Mouse (Mus musculus): ENCODE measurements around the gene Itm2a. TPM values are rescaled to one million over a fixed set of nuclear protein-coding genes. Genes with fewer than 3 reads are reported as not detected.
A peak's percentile ranks its signal among the peaks of the same experiment; 100 is the strongest.

Itm2a gene
- polyA plus RNA-seq (2015; fragmentation: Nextera tagmentation; extraction: Ambion mirVana): 220 and 234 TPM in 2 replicates

GRCm38 (mm10) chrX:107402915-107403912, at the start of gene Itm2a:
TSS of gene Itm2a (minus strand) at chrX:107403376.
- H3K27me3 ChIP-seq: 0 out of 2 replicates have a peak, but pooled peaks cover 3% of the 10 kb centered on the region
- WGBS: 17% methylated on average over 28 of the region's 30 CpGs
- H3K36me3 ChIP-seq: no peaks in the 10 kb centered on the region
- H3K27ac ChIP-seq: 0 out of 2 replicates have a peak within 1 kb of the TSS, but pooled peaks have one; percentile 13
- no peaks in the 10 kb centered on the region for H3K9me3 ChIP-seq (replicated peaks)
- H3K4me3 ChIP-seq (replicated peaks): peak within 1 kb of the TSS; percentile 53
- no peaks in the 10 kb centered on the region for H3K4me1 ChIP-seq
- ATAC-seq (replicated peaks; ENCODE audit: low FRiP score): peak; percentile 99
- H3K4me2 ChIP-seq: peak within 1 kb of the TSS; percentile 63
- H3K9ac ChIP-seq: 0 out of 2 replicates have a peak within 1 kb of the TSS, but pooled peaks have one; percentile 10

- WGBS: 0% methylated on average over 2 of the region's 2 CpGs
- Histone ChIP-seq H3K4me1 (no peaks in the 10 kb centered on the region), H3K36me3 (no peaks in the 10 kb centered on the region), H3K27ac (no peak overlapping the region), H3K4me2 (no peak overlapping the region), H3K9me3 (replicated peaks) (no peaks in the 10 kb centered on the region), H3K27me3 (no peaks in the 10 kb centered on the region), H3K9ac (no peak overlapping the region), H3K4me3 (replicated peaks) (no peak overlapping the region)
- no peak for ATAC-seq (replicated peaks; ENCODE audit: low FRiP score)
These were observed 32.7 kb upstream of the Itm2a start for GRCm38 (mm10) chrX:107435887-107436286.

DNA sequence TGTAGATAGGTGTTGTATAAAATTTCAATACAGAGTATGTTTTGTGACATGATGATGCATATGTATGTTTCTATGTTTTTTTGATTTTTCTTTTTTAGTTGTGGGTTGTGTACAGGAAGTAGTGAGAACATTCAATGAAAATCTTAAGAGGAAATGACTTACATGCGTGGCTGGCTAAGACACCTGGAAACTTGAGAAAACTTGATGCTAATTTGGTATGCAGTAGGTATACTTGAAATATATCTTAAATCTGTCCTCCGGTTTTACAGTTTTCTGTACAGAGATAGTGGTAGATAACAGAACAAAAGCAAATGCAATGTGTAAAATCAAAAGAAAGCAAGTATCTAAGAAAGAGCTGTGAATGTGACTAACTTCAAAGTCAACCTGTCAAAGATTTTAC, 18.1 kb upstream of the Itm2a start:
- Histone ChIP-seq H3K36me3 (no peaks in the 10 kb centered on the region), H3K27me3 (no peaks in the 10 kb centered on the region), H3K4me1 (no peaks in the 10 kb centered on the region), H3K4me3 (replicated peaks) (no peak overlapping the region), H3K4me2 (no peak overlapping the region), H3K27ac (no peak overlapping the region), H3K9ac (no peak overlapping the region), H3K9me3 (replicated peaks) (no peaks in the 10 kb centered on the region)
- 80% methylated on average over 2 of the region's 2 CpGs for WGBS
- no peak for ATAC-seq (replicated peaks; ENCODE audit: low FRiP score)

DNA sequence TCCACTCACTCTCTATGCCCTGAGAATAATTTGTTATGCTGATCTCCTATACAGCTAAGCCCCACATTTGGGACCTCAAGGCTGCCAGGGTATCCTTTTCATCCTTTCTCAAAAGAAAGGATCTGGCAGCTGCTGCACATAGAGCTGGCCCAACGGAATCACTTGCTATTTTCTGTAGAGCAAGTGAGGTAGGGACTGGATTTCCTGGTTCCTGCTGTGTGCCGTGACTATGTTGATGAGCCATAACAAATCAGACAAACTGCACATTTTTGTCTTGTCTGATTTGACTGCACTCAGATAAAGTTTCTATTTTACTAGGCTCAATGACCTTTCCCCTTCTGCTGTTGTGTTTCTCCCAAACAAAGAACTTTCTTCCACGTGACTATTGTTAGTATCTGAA, 14.2 kb upstream of the Itm2a start:
- no peaks in the 10 kb centered on the region for H3K36me3 ChIP-seq
- H3K4me1 ChIP-seq: no peaks in the 10 kb centered on the region
- peaks cover 1% of the 10 kb centered on the region; the same call in 1 of the 2 replicates for H3K27me3 ChIP-seq
- no peaks in the 10 kb centered on the region for H3K9me3 ChIP-seq (replicated peaks)
- no peak overlapping the region for H3K27ac ChIP-seq
- WGBS: 53% methylated on average over 3 of the region's 3 CpGs
- no peak for ATAC-seq (replicated peaks; ENCODE audit: low FRiP score)
- no peak overlapping the region for H3K9ac ChIP-seq
- H3K4me3 ChIP-seq (replicated peaks): no peak overlapping the region
- H3K4me2 ChIP-seq: no peak overlapping the region

DNA sequence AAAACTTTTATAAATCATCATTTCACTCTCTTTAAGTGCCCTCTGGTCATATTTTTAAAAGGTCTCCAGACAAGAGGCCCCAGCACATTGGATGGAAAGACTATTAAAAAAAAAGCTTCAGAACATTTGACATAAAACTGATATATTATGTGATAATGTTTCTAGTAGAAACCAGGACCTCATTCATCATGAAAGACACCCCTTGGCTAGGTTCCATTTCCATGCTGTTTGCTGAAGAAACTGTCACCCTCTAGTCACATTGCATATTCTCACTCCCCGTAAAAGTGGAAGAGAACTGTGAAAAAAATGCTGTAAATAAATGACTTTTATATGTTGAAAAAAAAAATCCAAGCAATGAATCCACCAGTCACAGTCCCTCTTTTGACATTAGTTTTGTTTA, 12.8 kb upstream of the Itm2a start:
- Histone ChIP-seq H3K4me3 (replicated peaks) (no peak overlapping the region), H3K4me2 (no peak overlapping the region), H3K27ac (no peak overlapping the region), H3K9ac (no peak overlapping the region), H3K9me3 (replicated peaks) (no peaks in the 10 kb centered on the region), H3K4me1 (no peaks in the 10 kb centered on the region), H3K36me3 (no peaks in the 10 kb centered on the region), H3K27me3 (peaks cover 3% of the 10 kb centered on the region; the same call in 1 of the 2 replicates)
- 51% methylated on average over 1 of the region's 1 CpGs for WGBS
- no peak for ATAC-seq (replicated peaks; ENCODE audit: low FRiP score)

DNA sequence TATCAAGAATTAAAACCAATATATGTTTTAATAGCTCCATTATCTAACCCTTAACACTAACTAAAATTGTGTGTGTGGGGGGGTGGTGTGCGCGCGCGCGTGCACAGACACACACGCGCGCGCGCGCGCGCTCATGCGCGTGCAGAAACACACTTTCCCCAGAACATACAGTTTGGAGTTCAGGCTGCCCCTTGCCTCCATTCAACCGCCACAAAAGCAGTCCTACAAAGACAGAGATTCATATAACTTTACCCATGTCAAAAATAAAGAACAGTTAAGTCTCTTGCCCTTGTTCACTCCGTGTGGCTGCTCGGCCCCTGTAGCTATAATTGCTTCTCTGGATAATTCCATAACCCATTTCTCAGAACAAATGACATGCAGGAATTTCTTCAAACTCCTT, 695 bp downstream of the Itm2a start:
- 31% methylated on average over 18 of the region's 18 CpGs for WGBS
- Histone ChIP-seq H3K4me3 (replicated peaks) (peak overlapping the region; percentile 53), H3K36me3 (no peaks in the 10 kb centered on the region), H3K4me1 (no peaks in the 10 kb centered on the region), H3K27ac (0 out of 2 replicates have a peak overlapping the region, but pooled peaks have one; percentile 13), H3K9me3 (replicated peaks) (no peaks in the 10 kb centered on the region), H3K9ac (0 out of 2 replicates have a peak overlapping the region, but pooled peaks have one; percentile 10), H3K27me3 (0 out of 2 replicates have a peak, but pooled peaks cover 2% of the 10 kb centered on the region), H3K4me2 (peak overlapping the region; percentile 63)
- ATAC-seq (replicated peaks; ENCODE audit: low FRiP score): no peak

GRCm38 (mm10) chrX:107399087-107399486, 4.1 kb downstream of the Itm2a start:
- no peak for ATAC-seq (replicated peaks; ENCODE audit: low FRiP score)
- WGBS: 88% methylated on average over 8 of the region's 8 CpGs
- no peak overlapping the region for H3K27ac ChIP-seq

GRCm38 (mm10) chrX:107393256-107393655, 9.9 kb downstream of the Itm2a start:
- Histone ChIP-seq H3K4me1 (no peaks in the 10 kb centered on the region), H3K36me3 (no peaks in the 10 kb centered on the region), H3K4me2 (no peak overlapping the region), H3K27ac (no peak overlapping the region), H3K27me3 (no peaks in the 10 kb centered on the region), H3K9ac (no peak overlapping the region), H3K9me3 (replicated peaks) (no peaks in the 10 kb centered on the region), H3K4me3 (replicated peaks) (no peak overlapping the region)
- WGBS: 62% methylated on average over 3 of the region's 3 CpGs
- ATAC-seq (replicated peaks; ENCODE audit: low FRiP score): no peak

More at GRCm38 (mm10) chrX:107399087-107399486, 4.1 kb downstream of the Itm2a start:
- no peak overlapping the region for H3K4me3 ChIP-seq (replicated peaks)
- H3K4me1 ChIP-seq: no peaks in the 10 kb centered on the region
- no peaks in the 10 kb centered on the region for H3K9me3 ChIP-seq (replicated peaks)
- no peak overlapping the region for H3K9ac ChIP-seq
- H3K4me2 ChIP-seq: no peak overlapping the region
- no peaks in the 10 kb centered on the region for H3K27me3 ChIP-seq
- H3K36me3 ChIP-seq: no peaks in the 10 kb centered on the region

DNA sequence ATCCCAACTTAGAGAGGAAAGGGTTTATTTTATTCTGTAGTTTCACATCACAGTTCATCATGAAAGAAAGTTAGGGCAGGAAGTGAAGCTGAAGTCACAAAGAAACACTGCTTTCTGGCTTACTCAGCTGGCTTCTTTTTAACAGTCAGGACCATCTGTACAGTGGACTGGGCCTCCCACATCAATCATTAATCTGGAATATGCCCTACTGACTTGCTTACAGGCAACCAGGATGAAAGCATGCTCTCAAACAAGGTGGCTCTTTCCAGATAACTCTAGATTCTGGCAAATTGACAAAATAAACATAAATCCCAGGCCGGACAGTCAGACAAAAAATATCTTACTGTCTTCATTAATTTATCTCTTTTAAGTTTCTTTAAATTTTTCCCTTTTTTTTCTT, 27.8 kb downstream of the Itm2a start:
- ATAC-seq (replicated peaks; ENCODE audit: low FRiP score): peak; percentile 74
- no peak overlapping the region for H3K4me2 ChIP-seq
- H3K36me3 ChIP-seq: no peaks in the 10 kb centered on the region
- no peak overlapping the region for H3K27ac ChIP-seq
- no peaks in the 10 kb centered on the region for H3K9me3 ChIP-seq (replicated peaks)
- peaks cover 3% of the 10 kb centered on the region; the same call in 1 of the 2 replicates for H3K27me3 ChIP-seq
- WGBS: 46% methylated on average over 1 of the region's 1 CpGs
- H3K4me3 ChIP-seq (replicated peaks): no peak overlapping the region
- no peak overlapping the region for H3K9ac ChIP-seq
- no peaks in the 10 kb centered on the region for H3K4me1 ChIP-seq

Other genes with a start within 250 kb of the Itm2a start
- gene Gpr174, start 147.5 kb downstream of the Itm2a start, polyA plus RNA-seq (2015; fragmentation: Nextera tagmentation; extraction: Ambion mirVana): 0.08 TPM in 1 of 2 replicates, not detected in the other

All from kidney, embryonic 15.5 days (tissue).